7 mouse cellular contexts compared by ENCODE assay signal in the genomic region with DNA sequence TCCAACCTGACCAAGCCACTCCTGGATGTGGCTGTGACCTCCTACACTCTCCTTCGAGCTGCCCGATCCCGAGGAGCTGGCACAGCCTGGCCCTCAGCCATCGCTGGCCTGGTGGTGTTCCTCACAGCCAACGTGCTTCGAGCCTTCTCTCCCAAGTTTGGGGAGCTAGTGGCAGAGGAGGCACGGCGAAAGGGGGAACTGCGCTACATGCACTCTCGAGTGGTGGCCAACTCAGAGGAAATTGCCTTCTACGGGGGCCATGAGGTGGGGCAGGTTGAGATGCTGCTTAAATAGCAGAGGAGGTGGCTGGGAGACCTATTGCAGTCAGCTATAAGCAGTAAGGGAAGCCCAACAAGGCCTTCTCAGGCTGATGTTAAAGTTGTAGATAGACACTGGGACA. TPM values are rescaled to one million over a fixed set of nuclear protein-coding genes. Genes with fewer than 3 reads are reported as not detected.
DNase-seq lines count a peak whose midpoint lies in the region; ATAC-seq and TF ChIP-seq lines count a peak whose summit lies in the region.

No protein-coding gene starts in this region.

- peaks cover 4 to 25% of the 10 kb centered on the region in 2 experiments for H3K4me1 ChIP-seq in MEL (ENCODE audit: control insufficient read depth in 1 of 2, insufficient read depth in 2 of 2, low read length in 2 of 2)
- H3K4me1 ChIP-seq in hindbrain, postnatal 0 days (ENCODE audit: insufficient read depth, low read length) = no peaks in the 10 kb centered on the region
- peaks cover 28% of the 10 kb centered on the region for H3K4me1 ChIP-seq in lung, embryonic 15.5 days

- ATAC-seq in hindbrain, postnatal 0 days = no peak
- no peak for ATAC-seq in lung, embryonic 15.5 days (ENCODE audit: borderline replicate concordance, extremely low read depth, low FRiP score, low TSS enrichment)
- no peak for ATAC-seq in granulocyte monocyte progenitor cell, adult 5-6 weeks (replicated peaks; ENCODE audit: poor library complexity, severe bottlenecking)

- TF ChIP-seq RAD21 in MEL (IDR thresholded peaks at IDR 0.05; ENCODE audit: low read depth, low read length) = no peak

- WGBS in hindbrain, postnatal 0 days = 66% methylated on average over 11 of the region's 11 CpGs
- WGBS in lung, embryonic 15.5 days = 47% methylated on average over 11 of the region's 11 CpGs

- peak overlapping the region; percentile 85 for H3K27ac ChIP-seq in MEL (ENCODE audit: control insufficient read depth, low read depth, low read length)
- H3K27ac ChIP-seq in hindbrain, postnatal 0 days = peak overlapping the region; percentile 74; the same call in 1 of the 2 replicates
- peak overlapping the region; percentile 81; the same call in 1 of the 2 replicates for H3K27ac ChIP-seq in lung, embryonic 15.5 days

- H3K9ac ChIP-seq in MEL (ENCODE audit: control insufficient read depth, low read depth, low read length, poor library complexity, severe bottlenecking) = peak overlapping the region; percentile 89
- H3K9ac ChIP-seq in hindbrain, postnatal 0 days (replicated peaks; ENCODE audit: low read length) = peak overlapping the region; percentile 51; the same call in 1 of the 2 replicates
- H3K9ac ChIP-seq in lung, embryonic 15.5 days = peak overlapping the region; percentile 44

- H3K36me3 ChIP-seq in MEL (ENCODE audit: control insufficient read depth in 1 of 2, insufficient read depth in 2 of 2, low read length in 2 of 2) = peaks cover 0 to 21% of the 10 kb centered on the region in 2 experiments; a peak in 2 of 4 replicates
- no peaks in the 10 kb centered on the region for H3K36me3 ChIP-seq in hindbrain, postnatal 0 days (ENCODE audit: insufficient read depth, low read length)
- no peaks in the 10 kb centered on the region; the same call in 1 of the 2 replicates for H3K36me3 ChIP-seq in lung, embryonic 15.5 days

- H3K27me3 ChIP-seq in MEL (ENCODE audit: control insufficient read depth in 1 of 2, insufficient read depth in 2 of 2, low read length in 2 of 2) = no peaks in the 10 kb centered on the region
- H3K27me3 ChIP-seq in hindbrain, postnatal 0 days (ENCODE audit: insufficient read depth, low read length) = no peaks in the 10 kb centered on the region
- no peaks in the 10 kb centered on the region for H3K27me3 ChIP-seq in lung, embryonic 15.5 days

- H3K4me3 ChIP-seq in MEL (ENCODE audit: control insufficient read depth in 1 of 2, insufficient read depth in 1 of 2, low read depth in 2 of 2, low read length in 2 of 2) = peak overlapping the region; percentile 55 to 83
- H3K4me3 ChIP-seq in hindbrain, postnatal 0 days (ENCODE audit: low read length) = no peak overlapping the region
- peak overlapping the region; percentile 58 for H3K4me3 ChIP-seq in lung, embryonic 15.5 days

- DNase-seq in MEL (ENCODE audit: low read depth, low spot score) = peak; percentile 60
- peak; percentile 34 for DNase-seq in cerebellum, adult 11-12 months
- DNase-seq in gastrocnemius, postnatal 14 days = peak; percentile 16
- DNase-seq in hindbrain, postnatal 0 days (ENCODE audit: low spot score) = no peak
- DNase-seq in spleen, adult 12 weeks (ENCODE audit: low spot score) = peak; percentile 3

- no peak for TF ChIP-seq POLR2A in MEL (IDR thresholded peaks at IDR 0.05; ENCODE audit: control insufficient read depth in 1 of 2, insufficient read depth in 1 of 2, low read depth in 1 of 2, low read length in 2 of 2, poor library complexity in 1 of 2)

- no peaks in the 10 kb centered on the region for H3K9me3 ChIP-seq in MEL (replicated peaks; ENCODE audit: insufficient read depth, low read length)
- H3K9me3 ChIP-seq in hindbrain, postnatal 0 days (ENCODE audit: low read length) = no peaks in the 10 kb centered on the region
- H3K9me3 ChIP-seq in lung, embryonic 15.5 days = no peaks in the 10 kb centered on the region

- no peak for TF ChIP-seq CTCF in MEL (IDR thresholded peaks at IDR 0.05 in 2 of 3, conservative IDR thresholded peaks at IDR 0.05 in 1 of 3; ENCODE audit: control insufficient read depth in 1 of 3, insufficient read depth in 1 of 3, low read depth in 2 of 3, low read length in 3 of 3, poor library complexity in 1 of 3, severe bottlenecking in 1 of 3)
- no peak for TF ChIP-seq CTCF in hindbrain, postnatal 0 days (IDR thresholded peaks at IDR 0.05; ENCODE audit: low read depth)

- H3K4me2 ChIP-seq in hindbrain, postnatal 0 days (ENCODE audit: low read depth, low read length) = peak overlapping the region; percentile 60
- peak overlapping the region; percentile 73 for H3K4me2 ChIP-seq in lung, embryonic 15.5 days

- no peak for TF ChIP-seq EP300 in MEL (IDR thresholded peaks at IDR 0.05; ENCODE audit: low read depth in 1 of 2, low read length in 2 of 2)

- intact Hi-C loops in gastrocnemius, postnatal 14 days (cut with DNase I; ENCODE audit: low total_unique reads) = no loop called here

- H3K79me2 ChIP-seq in MEL (ENCODE audit: control insufficient read depth, insufficient read depth, low read length, poor library complexity) = peaks cover 30% of the 10 kb centered on the region

TF ChIP-seq in MEL, 35 proteins besides CTCF, POLR2A, EP300 and RAD21:
- TF ChIP-seq USF1 (IDR thresholded peaks at IDR 0.05; ENCODE audit: low read depth, low read length) (no peak), NELFE (IDR thresholded peaks at IDR 0.05; ENCODE audit: low read depth, low read length) (no peak), ZNF384 (IDR thresholded peaks at IDR 0.05; ENCODE audit: low read depth, low read length) (no peak), MXI1 (IDR thresholded peaks at IDR 0.05; ENCODE audit: low read depth, low read length) (peak; percentile 18; the same call in 1 of the 2 replicates), HCFC1 (IDR thresholded peaks at IDR 0.05; ENCODE audit: low read depth, low read length) (no peak)

RNA-seq across cellular contexts. Expression of gene Abcd1, which starts 1.3 kb away (rescaled TPM):
- total RNA-seq in MEL (2012; rRNA removed) = 4.8 and 5.4 TPM in 2 replicates
- 10 to 100 TPM in 1 of 2 experiments, not detected in 1; 17.3 TPM for polyA plus RNA-seq in MEL (2012; ENCODE audit: insufficient read depth in 1 of 2, insufficient read length in 2 of 2, low read depth in 1 of 2, low replicate concordance in 2 of 2, missing spikeins in 1 of 2)
- 10 to 100 TPM; 22.2 to 22.9 TPM for total RNA-seq in gastrocnemius, postnatal 14 days (2021)
- total RNA-seq in hindbrain, postnatal 0 days (2014; rRNA removed) = 16.6 and 18.0 TPM in 2 replicates
- 8.4 and 8.5 TPM in 2 replicates for polyA plus RNA-seq in hindbrain, postnatal 0 days (2015; fragmentation: Nextera tagmentation; extraction: Ambion mirVana)
- polyA plus RNA-seq in lung, embryonic 15.5 days (2015; fragmentation: Nextera tagmentation; extraction: Ambion mirVana) = 23.3 and 25.1 TPM in 2 replicates
- 61.0 and 61.6 TPM in 2 replicates for total RNA-seq in granulocyte monocyte progenitor cell, adult 5-6 weeks (2014; fragmentation: Nextera tagmentation)
- 19.5 and 26.1 TPM in 2 replicates for total RNA-seq in granulocyte monocyte progenitor cell, adult 5-6 weeks (2017)

RNA-seq across cellular contexts. Expression of gene Bcap31, which starts 1.7 kb away (rescaled TPM):
- total RNA-seq in MEL (2012; rRNA removed) = 156 and 164 TPM in 2 replicates
- 100 to 1,000 TPM in 1 of 2 experiments, not detected in 1; 214 TPM for polyA plus RNA-seq in MEL (2012; ENCODE audit: insufficient read depth in 1 of 2, insufficient read length in 2 of 2, low read depth in 1 of 2, low replicate concordance in 2 of 2, missing spikeins in 1 of 2)
- 10 to 100 TPM; 60.5 to 68.8 TPM for total RNA-seq in gastrocnemius, postnatal 14 days (2021)
- 50.1 and 50.6 TPM in 2 replicates for total RNA-seq in hindbrain, postnatal 0 days (2014; rRNA removed)
- polyA plus RNA-seq in hindbrain, postnatal 0 days (2015; fragmentation: Nextera tagmentation; extraction: Ambion mirVana) = 150 and 157 TPM in 2 replicates
- polyA plus RNA-seq in lung, embryonic 15.5 days (2015; fragmentation: Nextera tagmentation; extraction: Ambion mirVana) = 287 and 292 TPM in 2 replicates
- 127 and 157 TPM in 2 replicates for total RNA-seq in granulocyte monocyte progenitor cell, adult 5-6 weeks (2014; fragmentation: Nextera tagmentation)
- 255 and 292 TPM in 2 replicates for total RNA-seq in granulocyte monocyte progenitor cell, adult 5-6 weeks (2017)

RNA-seq across cellular contexts. Expression of gene Plxnb3, which starts 39.2 kb away (rescaled TPM):
- not detected in 2 replicates for total RNA-seq in MEL (2012; rRNA removed)
- polyA plus RNA-seq in MEL (2012; ENCODE audit: insufficient read depth in 1 of 2, insufficient read length in 2 of 2, low read depth in 1 of 2, low replicate concordance in 2 of 2, missing spikeins in 1 of 2) = under 1 TPM in 1 of 2 experiments, not detected in 1; 0.10 TPM
- total RNA-seq in gastrocnemius, postnatal 14 days (2021) = 1 to 10 TPM; 1.2 to 1.8 TPM
- total RNA-seq in hindbrain, postnatal 0 days (2014; rRNA removed) = 7.4 and 13.6 TPM in 2 replicates
- 1.8 and 2.0 TPM in 2 replicates for polyA plus RNA-seq in hindbrain, postnatal 0 days (2015; fragmentation: Nextera tagmentation; extraction: Ambion mirVana)
- 0.30 and 0.67 TPM in 2 replicates for polyA plus RNA-seq in lung, embryonic 15.5 days (2015; fragmentation: Nextera tagmentation; extraction: Ambion mirVana)
- total RNA-seq in granulocyte monocyte progenitor cell, adult 5-6 weeks (2014; fragmentation: Nextera tagmentation) = not detected in 2 replicates
- 0.13 and 0.57 TPM in 2 replicates for total RNA-seq in granulocyte monocyte progenitor cell, adult 5-6 weeks (2017)

RNA-seq across cellular contexts. Expression of gene Slc6a8, which starts 44.7 kb away (rescaled TPM):
- total RNA-seq in MEL (2012; rRNA removed) = 4.9 and 5.4 TPM in 2 replicates
- 10 to 100 TPM in 1 of 2 experiments, not detected in 1; 11.9 TPM for polyA plus RNA-seq in MEL (2012; ENCODE audit: insufficient read depth in 1 of 2, insufficient read length in 2 of 2, low read depth in 1 of 2, low replicate concordance in 2 of 2, missing spikeins in 1 of 2)
- 10 to 100 TPM; 55.5 to 58.5 TPM for total RNA-seq in gastrocnemius, postnatal 14 days (2021)
- total RNA-seq in hindbrain, postnatal 0 days (2014; rRNA removed) = 60.6 and 61.1 TPM in 2 replicates
- polyA plus RNA-seq in hindbrain, postnatal 0 days (2015; fragmentation: Nextera tagmentation; extraction: Ambion mirVana) = 7.6 and 8.2 TPM in 2 replicates
- polyA plus RNA-seq in lung, embryonic 15.5 days (2015; fragmentation: Nextera tagmentation; extraction: Ambion mirVana) = 6.2 and 6.6 TPM in 2 replicates
- total RNA-seq in granulocyte monocyte progenitor cell, adult 5-6 weeks (2014; fragmentation: Nextera tagmentation) = 1.1 TPM in 1 of 2 replicates, not detected in the other
- not detected in 2 replicates for total RNA-seq in granulocyte monocyte progenitor cell, adult 5-6 weeks (2017)

RNA-seq across cellular contexts. Expression of gene Srpk3, which starts 56.5 kb away (rescaled TPM):
- 0.20 and 0.31 TPM in 2 replicates for total RNA-seq in MEL (2012; rRNA removed)
- under 1 TPM in 1 of 2 experiments, not detected in 1; 0.17 TPM for polyA plus RNA-seq in MEL (2012; ENCODE audit: insufficient read depth in 1 of 2, insufficient read length in 2 of 2, low read depth in 1 of 2, low replicate concordance in 2 of 2, missing spikeins in 1 of 2)
- 10 to 100 TPM; 66.3 to 93.3 TPM for total RNA-seq in gastrocnemius, postnatal 14 days (2021)
- 1.8 and 2.1 TPM in 2 replicates for total RNA-seq in hindbrain, postnatal 0 days (2014; rRNA removed)
- polyA plus RNA-seq in hindbrain, postnatal 0 days (2015; fragmentation: Nextera tagmentation; extraction: Ambion mirVana) = 2.7 and 2.9 TPM in 2 replicates
- 3.7 and 5.4 TPM in 2 replicates for polyA plus RNA-seq in lung, embryonic 15.5 days (2015; fragmentation: Nextera tagmentation; extraction: Ambion mirVana)
- total RNA-seq in granulocyte monocyte progenitor cell, adult 5-6 weeks (2014; fragmentation: Nextera tagmentation) = not detected in 2 replicates
- not detected in 2 replicates for total RNA-seq in granulocyte monocyte progenitor cell, adult 5-6 weeks (2017)
